Mouse (Mus musculus) cortical plate, adult 2 months (tissue): Measurements from ENCODE around the gene Daxx.
"Not testable (repeated sequence)": the region's sequence is repeated elsewhere in the genome, so short reads cannot be mapped to it uniquely, and the experiment has no call there.

Experiments used
- CTCF ChIP-seq: fragments of 200-500 bp; IDR thresholded peaks from 2 replicates; pipeline ENCODE4 v1.5.1; 2011; ENCODE audit warnings: mild to moderate bottlenecking, control low read depth, low read length; ENCODE audit not compliant: insufficient read depth; ENCODE audit errors: extremely low read depth
- POLR2A ChIP-seq: fragments of 200-500 bp; IDR thresholded peaks from 2 replicates; pipeline ENCODE4 v1.6.1; 2011; ENCODE audit warnings: mild to moderate bottlenecking, low read length, control low read depth; ENCODE audit not compliant: insufficient read depth; ENCODE audit errors: extremely low read depth

- not testable (repeated sequence) for TF ChIP-seq CTCF, POLR2A
Measured at GRCm38 (mm10) chr17:33952015-33952414, 42.8 kb downstream of the Daxx start.
